Mouse (Mus musculus) myocyte (in vitro differentiated cells): ENCODE data around the gene Cpeb1. TPM values are rescaled to one million over a fixed set of nuclear protein-coding genes. Genes with fewer than 3 reads are reported as not detected.

Experiments
- H3K27me3 ChIP-seq: one replicate; pipeline ENCODE4 v1.6.1; 2011; ENCODE audit not compliant: control insufficient read depth, insufficient read depth, insufficient read length
- H3K36me3 ChIP-seq: one replicate; pipeline ENCODE4 v1.6.1; 2011; ENCODE audit not compliant: control insufficient read depth, insufficient read depth
- H3K4me2 ChIP-seq: one replicate; pipeline ENCODE4 v1.6.1; 2011; ENCODE audit warnings: low read depth, control low read depth
- H3K4me3 ChIP-seq: one replicate; pipeline ENCODE4 v1.5.1; 2011; ENCODE audit warnings: mild to moderate bottlenecking, control low read depth, moderate library complexity
- H3K79me2 ChIP-seq: one replicate; pipeline ENCODE4 v1.6.1; 2011; ENCODE audit not compliant: control insufficient read depth, insufficient read depth
- H3ac ChIP-seq: one replicate; pipeline ENCODE4 v1.6.1; 2011; ENCODE audit not compliant: control insufficient read depth, insufficient read length
- CEBPB ChIP-seq: IDR thresholded peaks from 2 replicates; pipeline ENCODE4 v1.6.1; 2011; ENCODE audit warnings: mild to moderate bottlenecking, moderate library complexity; ENCODE audit not compliant: poor library complexity, insufficient read depth, severe bottlenecking
- E2F4 ChIP-seq: IDR thresholded peaks from one replicate; pipeline ENCODE4 v1.6.1; 2011; ENCODE audit warnings: mild to moderate bottlenecking, control low read depth, moderate library complexity; ENCODE audit not compliant: insufficient read depth
- MAX ChIP-seq: IDR thresholded peaks from one replicate; pipeline ENCODE4 v1.6.1; 2011; ENCODE audit warnings: low read depth, mild to moderate bottlenecking, control low read depth
- MYOD1 ChIP-seq, 3 experiments: IDR thresholded peaks; one replicate each; pipeline ENCODE4 v1.6.1; 2011; ENCODE audit warnings: control low read depth in 2 of 3, low read depth in 2 of 3, mild to moderate bottlenecking in 2 of 3, moderate library complexity in 1 of 3; ENCODE audit not compliant: insufficient read length in 2 of 3, control insufficient read depth in 1 of 3
- MYOG ChIP-seq, 3 experiments: IDR thresholded peaks; one replicate each; pipeline ENCODE4 v1.6.1; 2011; ENCODE audit warnings: control low read depth in 2 of 3, low read depth in 2 of 3, mild to moderate bottlenecking in 2 of 3; ENCODE audit not compliant: insufficient read length in 2 of 3, control insufficient read depth in 1 of 3, insufficient read depth in 1 of 3
- POLR2A ChIP-seq: IDR thresholded peaks from one replicate; pipeline ENCODE4 v1.6.1; 2011; ENCODE audit warnings: low read depth, mild to moderate bottlenecking, control low read depth, moderate library complexity; ENCODE audit not compliant: insufficient read length
- POLR2AphosphoS2 ChIP-seq: IDR thresholded peaks from one replicate; pipeline ENCODE4 v1.6.1; 2011; ENCODE audit warnings: low read depth, control low read depth; ENCODE audit not compliant: insufficient read length
- REST ChIP-seq: IDR thresholded peaks from one replicate; pipeline ENCODE4 v1.6.1; 2011; ENCODE audit warnings: mild to moderate bottlenecking, control low read depth, moderate library complexity; ENCODE audit not compliant: insufficient read depth, insufficient read length
- SRF ChIP-seq: IDR thresholded peaks from one replicate; pipeline ENCODE4 v1.6.1; 2011; ENCODE audit warnings: low read depth; ENCODE audit not compliant: control insufficient read depth, insufficient read length
- TCF12 ChIP-seq: IDR thresholded peaks from one replicate; pipeline ENCODE4 v1.6.1; 2011; ENCODE audit warnings: mild to moderate bottlenecking, control low read depth; ENCODE audit not compliant: poor library complexity, insufficient read depth, severe bottlenecking
- TCF3 ChIP-seq: IDR thresholded peaks from one replicate; pipeline ENCODE4 v1.6.1; 2011; ENCODE audit warnings: low read depth, control low read depth; ENCODE audit not compliant: insufficient read length
- USF1 ChIP-seq: IDR thresholded peaks from one replicate; pipeline ENCODE4 v1.6.1; 2011; ENCODE audit warnings: low read depth, mild to moderate bottlenecking, control low read depth, moderate library complexity
- polyA plus RNA-seq: library from polyadenylated mRNA; unstranded; fragments of >200 nt; fragmentation: generic; extraction: Trizol; gene quantifications from one replicate; pipeline ENCODE4 v1.2.1, GENCODE M21; 2012; ENCODE audit warnings: missing spikeins

Gene Cpeb1
- polyA plus RNA-seq, 1 experiment: 1.3 TPM

DNA sequence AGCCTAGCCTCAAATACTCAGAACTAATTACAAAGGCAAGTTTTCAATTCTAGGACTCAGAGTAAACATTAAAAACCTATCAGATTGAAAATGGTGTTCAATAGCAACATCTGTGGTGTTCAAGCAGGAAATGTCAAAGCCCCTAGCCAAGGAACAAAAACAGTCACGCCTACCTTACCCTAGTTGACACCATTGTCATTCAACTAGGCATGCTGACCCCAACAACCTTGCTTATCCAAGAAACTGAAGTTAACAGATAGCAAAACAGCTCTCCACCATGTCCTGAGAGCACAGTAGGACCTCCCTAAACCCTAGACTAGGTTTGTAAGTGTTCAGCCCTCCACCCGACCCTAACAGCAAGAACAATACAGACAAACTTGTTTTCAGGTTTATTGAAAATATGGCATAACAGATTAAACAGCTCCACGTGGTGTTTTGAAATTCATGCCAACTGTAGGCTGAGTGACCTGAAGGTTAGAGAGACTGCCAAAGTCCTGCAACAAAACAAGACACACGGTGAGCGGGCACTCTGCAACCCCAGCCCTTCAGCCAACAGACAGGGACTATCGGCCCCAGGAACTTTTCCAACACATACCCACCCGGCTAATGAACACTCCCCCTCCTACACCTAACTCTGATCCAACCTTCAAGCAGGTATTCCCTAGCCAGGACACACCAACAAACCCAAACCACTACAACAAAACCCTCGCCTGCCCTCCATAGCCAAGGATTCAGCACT is 112.7 kb downstream of the Cpeb1 start:
- peak overlapping the region; percentile 100 for H3K4me2 ChIP-seq
- no peaks in the 10 kb centered on the region for H3K27me3 ChIP-seq
- H3K4me3 ChIP-seq: peak overlapping the region; percentile 84
- peaks cover 50% of the 10 kb centered on the region for H3K79me2 ChIP-seq
- no peak overlapping the region for H3ac ChIP-seq
- H3K36me3 ChIP-seq: peaks cover 49% of the 10 kb centered on the region
- TF ChIP-seq CEBPB (no peak), POLR2A (no peak), MYOG (IDR thresholded peaks at IDR 0.05; ENCODE audit: control insufficient read depth in 1 of 3, insufficient read depth in 1 of 3, insufficient read length in 2 of 3, low read depth in 2 of 3) (no peak), TCF3 (no peak), MYOD1 (IDR thresholded peaks at IDR 0.05; ENCODE audit: control insufficient read depth in 1 of 3, insufficient read length in 2 of 3, low read depth in 2 of 3) (no peak), E2F4 (no peak), SRF (no peak), MAX (no peak), TCF12 (no peak), POLR2AphosphoS2 (no peak), USF1 (no peak), REST (no peak)

DNA sequence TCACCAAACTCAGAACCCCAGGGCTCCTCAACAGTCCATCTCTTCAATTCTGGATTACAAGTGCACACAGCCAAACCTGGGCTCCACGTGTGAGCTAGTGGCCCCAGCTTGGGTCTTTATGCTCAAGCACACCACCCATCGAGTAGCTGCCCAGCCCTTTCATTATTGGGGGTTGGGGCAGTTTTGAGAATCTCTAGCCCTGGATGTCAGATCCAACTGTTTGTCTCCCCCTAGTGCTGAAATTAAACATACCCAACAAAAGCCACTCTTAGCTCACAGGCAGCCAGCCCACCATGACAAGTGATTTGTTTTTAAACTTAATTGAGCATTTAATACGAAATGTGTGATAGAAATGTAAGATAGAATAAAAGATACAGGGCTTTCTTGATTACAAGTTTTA is 113.7 kb downstream of the Cpeb1 start:
- Histone ChIP-seq H3K36me3 (peaks cover 49% of the 10 kb centered on the region), H3K4me2 (peak overlapping the region; percentile 100), H3K4me3 (no peak overlapping the region), H3K27me3 (no peaks in the 10 kb centered on the region), H3K79me2 (peaks cover 50% of the 10 kb centered on the region), H3ac (no peak overlapping the region)
- TF ChIP-seq POLR2AphosphoS2: peak; percentile 56
- TF ChIP-seq CEBPB: no peak

DNA sequence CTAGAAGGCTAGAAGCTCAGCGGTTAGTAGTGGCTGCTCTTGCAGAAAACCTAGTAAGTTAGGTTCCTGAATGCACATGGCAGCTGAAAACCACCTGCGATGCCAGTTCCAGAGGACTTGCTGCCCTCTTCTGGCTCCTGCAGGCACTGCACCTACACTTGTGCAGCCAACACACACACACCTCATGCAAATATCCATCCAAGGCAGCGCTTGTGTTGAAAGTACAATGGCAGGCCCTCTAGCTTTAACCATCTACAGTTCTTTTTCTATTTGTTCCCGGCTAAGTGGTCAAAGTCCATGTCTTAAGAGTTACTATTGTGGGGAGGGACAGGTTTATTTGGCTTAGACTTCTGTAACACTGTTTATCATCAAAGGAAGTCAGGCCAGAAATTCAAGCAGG is 115.5 kb downstream of the Cpeb1 start:
- H3K4me3 ChIP-seq: no peak overlapping the region
- no peaks in the 10 kb centered on the region for H3K27me3 ChIP-seq
- no peak overlapping the region for H3ac ChIP-seq
- H3K36me3 ChIP-seq: peaks cover 49% of the 10 kb centered on the region
- no peak overlapping the region for H3K4me2 ChIP-seq
- H3K79me2 ChIP-seq: peaks cover 48% of the 10 kb centered on the region
- no peak for TF ChIP-seq MYOD1 (IDR thresholded peaks at IDR 0.05; ENCODE audit: control insufficient read depth in 1 of 3, insufficient read length in 2 of 3, low read depth in 2 of 3)
- TF ChIP-seq USF1: no peak
- TF ChIP-seq POLR2A: peak; percentile 31
- TF ChIP-seq POLR2AphosphoS2: peak; percentile 74
- TF ChIP-seq E2F4: no peak

DNA sequence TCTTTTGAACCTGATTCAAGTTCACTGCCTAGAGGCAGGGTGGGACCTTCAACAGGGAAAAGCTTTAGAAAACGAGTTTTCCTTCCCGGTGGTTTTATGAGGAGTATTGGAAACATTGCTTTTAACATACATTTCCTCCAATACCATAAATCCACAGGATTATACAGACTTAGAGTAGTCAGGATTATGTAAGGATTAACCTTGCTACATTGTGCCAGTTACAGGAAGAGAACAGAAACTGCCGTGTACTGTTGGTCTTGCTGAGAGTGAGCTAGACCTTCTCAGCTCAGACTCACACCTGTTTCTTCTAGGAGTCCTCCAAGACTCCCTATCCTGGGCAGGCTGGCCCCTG is 116.8 kb downstream of the Cpeb1 start:
- Histone ChIP-seq H3K27me3 (no peaks in the 10 kb centered on the region), H3ac (no peak overlapping the region), H3K4me3 (no peak overlapping the region), H3K79me2 (peaks cover 35% of the 10 kb centered on the region), H3K4me2 (no peak overlapping the region), H3K36me3 (peaks cover 53% of the 10 kb centered on the region)
- TF ChIP-seq MAX (no peak), E2F4 (no peak), MYOG (IDR thresholded peaks at IDR 0.05; ENCODE audit: control insufficient read depth in 1 of 3, insufficient read depth in 1 of 3, insufficient read length in 2 of 3, low read depth in 2 of 3) (no peak), SRF (no peak), USF1 (no peak), POLR2A (no peak), TCF3 (no peak), REST (no peak), CEBPB (no peak)

DNA sequence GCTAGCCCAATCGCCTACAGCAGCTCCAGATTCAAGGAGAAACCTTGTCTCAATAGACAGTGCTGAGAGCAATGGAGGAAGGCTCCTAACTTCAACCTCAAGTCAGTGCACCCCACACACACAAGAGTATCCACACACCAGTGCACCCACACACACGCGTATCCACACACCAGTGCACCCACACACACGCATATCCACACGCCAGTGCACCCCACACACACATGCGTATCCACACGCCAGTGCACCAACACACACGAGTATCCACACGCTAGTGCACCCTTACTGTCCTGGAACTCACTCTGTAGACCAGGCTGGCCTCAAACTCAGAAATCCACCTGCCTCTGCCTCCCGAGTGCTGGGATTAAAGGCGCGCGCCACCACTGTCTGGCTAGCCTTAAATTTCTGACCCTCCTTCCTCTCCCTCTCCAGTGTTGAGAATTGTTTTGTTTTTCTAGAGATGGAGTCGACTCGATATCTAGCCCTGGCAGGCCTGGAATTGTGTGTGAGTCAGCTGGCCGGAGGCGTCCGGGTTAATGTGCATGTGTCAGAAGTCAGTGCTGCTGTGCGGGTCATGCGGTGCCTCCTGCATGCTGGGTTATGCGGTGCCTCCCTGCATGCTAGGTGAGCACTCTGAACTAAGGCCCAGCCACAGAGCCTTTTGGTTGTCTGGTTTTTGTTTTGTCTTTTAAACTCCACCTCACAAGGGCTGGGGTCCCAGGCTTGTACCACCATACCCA is 117.3 kb downstream of the Cpeb1 start:
- H3K4me3 ChIP-seq: no peak overlapping the region
- H3K4me2 ChIP-seq: no peak overlapping the region
- peaks cover 51% of the 10 kb centered on the region for H3K36me3 ChIP-seq
- TF ChIP-seq POLR2A: peak; percentile 38
- no peak for TF ChIP-seq MAX
- peak; percentile 79 for TF ChIP-seq POLR2AphosphoS2
- no peaks in the 10 kb centered on the region for H3K27me3 ChIP-seq
- peaks cover 30% of the 10 kb centered on the region for H3K79me2 ChIP-seq
- no peak overlapping the region for H3ac ChIP-seq
